Mouse (Mus musculus): ENCODE data around the gene Trim13. TPM values are rescaled to one million over a fixed set of nuclear protein-coding genes. Genes with fewer than 3 reads are reported as not detected.
"Not testable (repeated sequence)": the region's sequence is repeated elsewhere in the genome, so short reads cannot be mapped to it uniquely, and the experiment has no call there.

Trim13 gene
- 10 to 100 TPM; 11.8 to 11.9 TPM for total RNA-seq (2021)

- intact Hi-C loops (cut with DNase I): loop anchor here (10.0 kb wide), 1 partner anchor 447 kb away; no protein-coding TSS in a partner anchor
Observed at GRCm38 (mm10) chr14:61597968-61598367, at the start of gene Trim13. TSS of gene Trim13 (plus strand) at chr14:61598247.

DNA sequence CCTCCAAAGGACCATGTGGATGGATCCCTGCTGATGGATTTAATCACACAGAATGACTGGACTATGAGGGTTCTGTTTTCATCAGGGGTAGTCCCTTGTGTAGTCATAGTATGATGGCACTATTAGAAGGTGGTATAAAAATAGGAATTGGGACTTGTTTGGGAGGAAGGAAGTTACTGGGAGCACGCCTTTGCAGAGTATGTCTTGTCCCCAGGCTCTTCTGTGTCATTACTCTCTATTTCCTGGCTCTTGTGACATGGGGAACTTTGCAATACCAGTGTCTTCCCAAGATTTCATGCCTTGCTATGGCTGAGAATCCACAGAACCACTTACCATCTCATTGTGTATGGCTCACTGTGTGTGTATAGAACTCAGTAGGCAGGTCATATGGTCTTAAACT is 49.4 kb upstream of the Trim13 start:
- no peak for DNase-seq (ENCODE audit: low spot score in 2 of 2)
- intact Hi-C loops (cut with DNase I): no loop called here

More at GRCm38 (mm10) chr14:61597968-61598367, at the start of gene Trim13:
- no peak for DNase-seq (ENCODE audit: low spot score in 2 of 2)

- intact Hi-C loops (cut with DNase I): loop anchor here (5.0 kb wide), 1 partner anchor 126 kb away; no protein-coding TSS in a partner anchor
- DNase-seq (ENCODE audit: low spot score in 2 of 2): no peak
Observed at GRCm38 (mm10) chr14:61555931-61556288, 42.1 kb upstream of the Trim13 start.

GRCm38 (mm10) chr14:61556289-61557147 is 41.5 kb upstream of the Trim13 start, which contains the start of gene Spryd7:
TSS of gene Spryd7 (minus strand) at chr14:61556886.
- intact Hi-C loops (cut with DNase I): loop anchor here (5.0 kb wide), 1 partner anchor 126 kb away; no protein-coding TSS in a partner anchor
- peak; percentile 96 to 97 for DNase-seq (ENCODE audit: low spot score in 2 of 2)

DNA sequence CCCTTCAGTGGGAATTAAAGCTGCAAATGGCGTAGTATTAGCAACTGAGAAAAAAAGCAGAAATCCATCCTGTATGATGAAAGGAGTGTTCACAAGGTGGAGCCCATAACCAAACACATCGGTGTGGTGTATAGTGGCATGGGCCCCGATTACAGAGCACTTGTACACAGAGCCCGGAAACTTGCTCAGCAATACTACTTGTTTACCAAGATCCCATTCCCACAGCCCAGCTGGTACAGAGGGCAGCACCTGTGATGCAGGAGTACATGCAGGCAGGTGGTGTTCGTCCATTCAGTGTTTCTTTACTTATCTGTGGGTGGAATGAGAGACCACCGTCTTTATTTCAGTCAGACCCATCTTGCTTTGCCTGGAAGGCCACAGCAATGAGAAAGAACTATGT is 39.1 kb upstream of the Trim13 start:
- DNase-seq (ENCODE audit: low spot score in 2 of 2): no peak
- intact Hi-C loops (cut with DNase I): loop anchor here (5.0 kb wide), 1 partner anchor 123 kb away; no protein-coding TSS in a partner anchor

- intact Hi-C loops (cut with DNase I): loop anchor here (5.0 kb wide), 1 partner anchor 122 kb away; no protein-coding TSS in a partner anchor
- DNase-seq (ENCODE audit: low spot score in 2 of 2): no peak
Observed at GRCm38 (mm10) chr14:61559856-61560255, 38.2 kb upstream of the Trim13 start.

GRCm38 (mm10) chr14:61566211-61566610 is 31.8 kb upstream of the Trim13 start:
- intact Hi-C loops (cut with DNase I); DNase-seq (ENCODE audit: low spot score in 2 of 2): not testable (repeated sequence)

DNA sequence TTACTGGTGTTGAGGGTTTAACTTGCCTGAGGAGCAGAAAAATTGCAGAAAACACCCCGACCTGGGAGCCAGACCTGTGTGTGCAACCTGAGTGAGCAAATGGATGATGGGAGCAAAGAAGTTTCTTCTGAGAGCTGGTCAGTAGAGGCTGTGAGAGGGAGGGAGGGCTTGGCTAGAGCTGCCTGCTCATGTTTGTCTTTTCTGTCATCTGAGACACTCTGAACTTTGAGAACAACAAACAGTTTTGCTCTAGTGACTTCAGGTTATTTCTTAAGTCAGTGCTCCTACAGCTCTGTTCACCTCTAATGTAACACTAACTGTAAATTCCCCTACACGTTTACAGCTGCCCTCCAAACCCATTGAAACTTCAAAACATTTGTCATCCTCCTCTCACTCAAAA is 28.7 kb upstream of the Trim13 start:
- intact Hi-C loops (cut with DNase I): no loop called here

GRCm38 (mm10) chr14:61571366-61571765 is 26.7 kb upstream of the Trim13 start:
- intact Hi-C loops (cut with DNase I): loop anchor here (2.0 to 10.0 kb wide), 3 partner anchors 681 to 885 kb away; partner anchors contain the start of gene Gucy1b2
- peak; percentile 80 to 83 for DNase-seq (ENCODE audit: low spot score in 2 of 2)

More for the DNA sequence above, 28.7 kb upstream of the Trim13 start:
- DNase-seq (ENCODE audit: low spot score in 2 of 2): no peak

DNA sequence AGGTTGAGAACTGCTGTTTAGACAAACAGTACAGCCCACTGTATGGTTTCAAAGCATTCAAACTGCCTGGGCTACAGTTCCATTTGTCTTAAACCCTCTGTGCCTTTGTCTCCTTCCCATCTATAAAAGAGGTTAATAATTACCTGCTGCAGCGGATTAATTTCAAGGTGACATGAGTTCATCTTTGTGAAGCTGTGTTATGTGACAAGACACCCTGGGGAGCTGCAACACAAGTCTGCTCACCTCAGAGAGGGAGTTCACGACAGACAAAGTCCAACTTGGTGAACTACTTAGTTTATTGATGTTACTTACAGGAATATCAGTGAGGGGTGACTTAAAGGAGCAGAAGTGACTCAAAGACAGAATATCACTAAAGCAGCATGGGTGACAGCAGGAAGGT is 25.9 kb upstream of the Trim13 start:
- intact Hi-C loops (cut with DNase I): loop anchor here (10.0 kb wide), 1 partner anchor 763 kb away; no protein-coding TSS in a partner anchor

GRCm38 (mm10) chr14:61575066-61575465 is 23.0 kb upstream of the Trim13 start:
- no peak for DNase-seq (ENCODE audit: low spot score in 2 of 2)
- intact Hi-C loops (cut with DNase I): loop anchor here (2.0 to 10.0 kb wide), 2 partner anchors 18 to 760 kb away; no protein-coding TSS in a partner anchor

More for the DNA sequence above, 25.9 kb upstream of the Trim13 start:
- no peak for DNase-seq (ENCODE audit: low spot score in 2 of 2)

DNA sequence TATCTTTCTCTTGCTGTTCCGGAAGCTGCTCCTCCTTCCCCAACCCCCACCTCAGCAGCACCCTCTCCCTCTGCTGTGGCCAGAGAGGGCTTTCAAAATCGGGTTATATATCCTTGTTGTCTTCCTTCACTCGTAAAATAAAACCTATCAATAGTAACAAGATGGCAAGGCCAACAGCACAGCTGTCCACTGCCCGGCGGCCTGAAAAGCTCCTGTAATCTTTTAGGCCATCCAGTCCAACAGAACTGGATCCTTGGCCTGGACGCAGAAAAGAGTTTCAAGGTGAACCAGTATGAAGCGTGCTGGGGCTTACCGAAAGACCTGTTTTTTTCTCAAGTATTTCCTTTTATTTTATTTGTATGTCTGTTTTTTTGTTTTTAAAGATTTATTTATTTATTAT is 22.1 kb upstream of the Trim13 start:
- intact Hi-C loops (cut with DNase I): loop anchor here (2.0 to 10.0 kb wide), 2 partner anchors 17 to 759 kb away; no protein-coding TSS in a partner anchor
- no peak for DNase-seq (ENCODE audit: low spot score in 2 of 2)

DNA sequence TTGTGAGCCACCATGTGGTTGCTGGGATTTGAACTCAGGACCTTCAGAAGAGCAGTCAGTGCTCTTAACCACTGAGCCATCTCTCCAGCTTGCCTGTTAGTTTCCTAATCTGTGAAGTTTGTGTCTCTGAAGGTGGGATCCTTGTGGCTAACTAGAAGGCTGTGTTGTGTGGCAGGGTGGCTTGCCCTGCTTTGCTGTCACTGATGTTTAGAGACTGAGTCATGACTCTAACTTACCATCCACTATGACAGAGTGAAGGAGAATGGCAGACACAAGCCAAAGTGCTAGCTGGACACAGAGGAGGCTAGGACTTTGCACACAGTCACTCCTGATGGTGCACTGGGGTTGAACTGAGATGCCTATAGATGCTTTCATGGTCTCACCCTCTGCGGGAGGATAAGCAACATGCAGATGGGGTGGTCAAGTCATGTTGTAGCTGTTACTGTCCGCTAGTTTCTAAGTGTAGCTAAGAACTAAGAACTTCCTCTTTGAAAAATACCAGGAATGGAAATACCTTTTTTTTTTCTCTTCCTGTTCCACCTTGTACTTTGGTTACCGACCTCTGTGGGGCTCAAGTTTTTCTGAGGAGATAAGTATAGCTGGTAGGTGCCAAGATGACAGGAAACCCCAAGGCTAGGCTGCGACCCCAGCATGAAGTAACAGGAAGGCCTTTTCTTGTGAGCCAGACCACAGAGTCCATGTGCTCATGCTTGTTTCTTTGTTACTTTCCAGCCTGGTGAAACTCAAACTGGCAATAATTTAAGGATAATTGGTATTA is 8.6 kb upstream of the Trim13 start:
- intact Hi-C loops (cut with DNase I): loop anchor here (10.0 kb wide), 1 partner anchor 455 kb away; no protein-coding TSS in a partner anchor
- no peak for DNase-seq (ENCODE audit: low spot score in 2 of 2)

DNA sequence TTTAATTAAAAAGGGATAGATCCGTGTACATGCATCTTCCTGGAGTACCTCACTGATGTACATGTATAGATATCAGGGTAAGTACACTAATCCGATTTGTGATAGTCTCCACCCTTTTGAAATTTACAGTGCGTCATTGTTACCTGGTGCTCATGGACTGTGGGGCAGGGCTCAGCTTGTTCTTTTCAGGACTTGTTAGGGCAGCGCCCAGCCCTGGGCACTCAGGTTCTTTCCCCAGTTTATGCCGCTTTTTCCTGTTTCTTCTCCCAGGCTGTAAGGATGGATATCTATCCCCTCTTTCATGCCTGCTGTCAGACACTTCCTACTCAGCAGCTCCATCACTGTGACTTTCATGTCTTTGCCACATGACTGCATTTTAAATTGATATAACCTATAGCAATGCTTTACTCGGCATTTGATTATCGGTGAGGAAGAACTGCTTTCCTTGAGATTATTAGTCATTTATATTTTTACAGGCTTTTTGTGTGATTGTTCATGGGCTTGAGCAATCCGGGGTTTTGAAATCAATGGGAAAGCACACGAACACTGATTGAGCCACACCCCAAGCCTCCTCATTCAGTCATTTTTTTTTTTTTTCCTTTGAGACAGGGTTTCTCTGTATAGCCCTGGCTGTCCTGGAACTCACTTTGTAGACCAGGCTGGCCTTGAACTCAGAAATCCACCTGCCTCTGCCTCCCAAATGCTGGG is 1.2 kb upstream of the Trim13 start:
- DNase-seq (ENCODE audit: low spot score in 2 of 2): no peak
- intact Hi-C loops (cut with DNase I): loop anchor here (10.0 kb wide), 1 partner anchor 448 kb away; no protein-coding TSS in a partner anchor

GRCm38 (mm10) chr14:61599057-61599806 is 1.2 kb downstream of the Trim13 start:
- intact Hi-C loops (cut with DNase I): loop anchor here (10.0 kb wide), 1 partner anchor 446 kb away; no protein-coding TSS in a partner anchor
- DNase-seq (ENCODE audit: low spot score in 2 of 2): peak; percentile 89 to 90

DNA sequence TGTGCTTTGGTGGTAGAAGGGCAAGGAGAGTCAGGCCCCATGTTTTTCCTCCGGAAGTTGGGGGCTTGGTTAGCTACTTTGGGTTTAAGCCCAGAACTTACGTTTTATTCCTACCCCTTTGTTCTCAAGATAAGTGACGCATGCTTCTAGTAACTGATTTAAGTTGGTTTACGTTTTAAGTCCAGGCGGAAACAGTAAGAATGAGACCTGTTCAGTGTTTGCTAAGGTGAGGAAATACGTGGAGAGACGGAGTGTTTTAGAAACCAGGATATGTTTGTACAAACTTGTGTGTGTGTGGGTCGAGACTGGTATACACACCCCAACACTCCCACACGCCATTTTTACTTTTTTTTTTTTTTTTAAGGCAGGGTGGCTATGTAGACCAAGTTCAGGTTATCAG is 3.3 kb downstream of the Trim13 start:
- DNase-seq (ENCODE audit: low spot score in 2 of 2): no peak
- intact Hi-C loops (cut with DNase I): no loop called here

DNA sequence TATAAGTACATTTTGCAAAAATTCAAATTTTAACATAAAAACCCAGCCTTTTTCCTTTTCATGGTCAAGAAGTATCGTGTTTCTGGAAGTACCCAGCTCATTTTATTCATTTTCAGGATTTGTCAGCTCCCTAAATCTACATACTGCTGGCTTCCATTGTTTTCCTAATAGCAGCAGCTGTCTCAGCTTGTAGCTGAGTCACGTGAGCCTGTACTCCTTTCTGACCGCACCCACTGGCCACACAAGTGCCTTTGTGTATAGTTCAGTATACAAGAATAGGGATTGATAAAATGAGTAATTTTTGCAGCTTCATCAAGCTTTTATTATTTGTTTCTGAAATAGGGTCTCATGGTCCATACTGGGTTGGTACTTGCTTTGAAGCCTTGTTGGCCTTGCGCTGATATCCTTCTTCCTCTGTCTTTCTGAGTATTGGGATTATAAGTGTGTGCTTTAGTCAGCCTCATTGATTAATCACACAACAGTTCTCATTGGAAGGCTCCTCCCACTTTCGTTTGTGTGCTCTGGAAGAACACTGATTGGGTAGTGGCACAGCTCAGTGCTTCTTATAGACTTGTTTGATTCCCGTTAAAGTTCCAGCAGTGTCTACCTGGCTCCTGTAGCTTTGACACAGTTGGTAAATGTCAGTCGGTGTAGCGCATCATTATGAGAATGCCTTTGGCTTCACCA is 5.2 kb downstream of the Trim13 start:
- intact Hi-C loops (cut with DNase I): no loop called here
- no peak for DNase-seq (ENCODE audit: low spot score in 2 of 2)

- no peak for DNase-seq (ENCODE audit: low spot score in 2 of 2)
- intact Hi-C loops (cut with DNase I): no loop called here
Observed at GRCm38 (mm10) chr14:61604081-61604480, 6.0 kb downstream of the Trim13 start.

Measured in left cerebral cortex, postnatal 36 days (tissue).